ENCODE assay signal across 27 mouse cellular contexts in the genomic region with DNA sequence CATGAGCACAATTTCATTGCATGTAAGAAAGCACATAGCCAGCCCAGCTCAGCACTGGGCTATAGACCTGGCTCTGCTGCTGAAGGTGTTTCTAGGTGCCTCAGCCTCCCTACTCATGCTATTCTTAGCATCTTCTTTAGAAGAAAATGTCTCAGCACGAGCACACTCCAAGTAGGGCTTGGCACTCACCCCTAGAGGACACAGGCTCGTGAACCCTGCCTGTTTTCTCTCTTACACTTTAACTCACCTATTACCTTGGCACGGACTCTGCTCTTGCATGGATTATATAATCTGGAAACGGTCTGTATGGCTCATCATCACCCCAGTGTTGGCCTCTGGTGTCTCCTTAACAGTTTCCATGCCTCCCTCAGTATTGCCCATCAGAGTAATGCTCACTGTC. TPM values are rescaled to one million over a fixed set of nuclear protein-coding genes. Genes with fewer than 3 reads are reported as not detected.
DNase-seq lines count a peak whose midpoint lies in the region; ATAC-seq lines count a peak whose summit lies in the region.
"Had no signal": no experiment of that assay in that cellular context is flagged by ENCODE, and none has a peak within 500 bp of the region (broad histone marks: within the 10 kb centered on the region; RNA-seq: fewer than 3 reads in every experiment).

No protein-coding gene starts in this region.

- no peaks in the 10 kb centered on the region for H3K36me3 ChIP-seq in kidney, embryonic 14.5 days (ENCODE audit: control insufficient read depth, insufficient read depth, low read length)
- H3K36me3 ChIP-seq in midbrain, embryonic 11.5 days (ENCODE audit: control insufficient read depth, insufficient read depth, low read length) = no peaks in the 10 kb centered on the region
- H3K36me3 ChIP-seq in midbrain, embryonic 10.5 days = no peaks in the 10 kb centered on the region
- H3K36me3 ChIP-seq: embryonic facial prominence, embryonic 10.5 days; embryonic facial prominence, embryonic 13.5 days; forebrain, embryonic 12.5 days; forebrain, embryonic 15.5 days; heart, embryonic 12.5 days; heart, embryonic 15.5 days; hindbrain, embryonic 10.5 days; hindbrain, embryonic 13.5 days had no signal

- peaks cover 12% of the 10 kb centered on the region; the same call in 1 of the 2 replicates for H3K4me1 ChIP-seq in kidney, embryonic 14.5 days (ENCODE audit: control insufficient read depth, insufficient read depth, low read length)
- H3K4me1 ChIP-seq in midbrain, embryonic 11.5 days (ENCODE audit: control insufficient read depth, insufficient read depth, low read length) = peaks cover 14% of the 10 kb centered on the region
- peaks cover 27% of the 10 kb centered on the region for H3K4me1 ChIP-seq in midbrain, embryonic 10.5 days

- no peaks in the 10 kb centered on the region for H3K27me3 ChIP-seq in kidney, embryonic 14.5 days (ENCODE audit: control insufficient read depth, insufficient read depth, low read length)
- no peaks in the 10 kb centered on the region for H3K27me3 ChIP-seq in midbrain, embryonic 11.5 days (ENCODE audit: control insufficient read depth, insufficient read depth, low read length)
- no peaks in the 10 kb centered on the region for H3K27me3 ChIP-seq in midbrain, embryonic 10.5 days (ENCODE audit: low read depth, poor library complexity, severe bottlenecking)
- H3K27me3 ChIP-seq: embryonic facial prominence, embryonic 13.5 days; forebrain, embryonic 12.5 days; forebrain, embryonic 15.5 days; heart, embryonic 12.5 days; heart, embryonic 15.5 days; hindbrain, embryonic 13.5 days had no signal

- no peak overlapping the region for H3K27ac ChIP-seq in kidney, embryonic 14.5 days (ENCODE audit: low read depth, low read length)
- H3K27ac ChIP-seq in midbrain, embryonic 11.5 days (ENCODE audit: low read depth, low read length) = no peak overlapping the region
- no peak overlapping the region for H3K27ac ChIP-seq in midbrain, embryonic 10.5 days (replicated peaks)
- H3K27ac ChIP-seq: embryonic facial prominence, embryonic 10.5 days; embryonic facial prominence, embryonic 13.5 days; forebrain, embryonic 12.5 days; forebrain, embryonic 15.5 days; heart, embryonic 15.5 days; hindbrain, embryonic 10.5 days; hindbrain, embryonic 13.5 days had no signal

- no peak overlapping the region for H3K9ac ChIP-seq in kidney, embryonic 14.5 days (ENCODE audit: low read depth, low read length)
- no peak overlapping the region for H3K9ac ChIP-seq in midbrain, embryonic 11.5 days (ENCODE audit: low read length)
- H3K9ac ChIP-seq: embryonic facial prominence, embryonic 13.5 days; forebrain, embryonic 12.5 days; forebrain, embryonic 15.5 days; heart, embryonic 12.5 days; heart, embryonic 15.5 days; hindbrain, embryonic 13.5 days had no signal

- no peak overlapping the region for H3K4me3 ChIP-seq in kidney, embryonic 14.5 days (ENCODE audit: low read length)
- H3K4me3 ChIP-seq in midbrain, embryonic 11.5 days (ENCODE audit: low read depth, low read length) = no peak overlapping the region
- H3K4me3 ChIP-seq in midbrain, embryonic 10.5 days = no peak overlapping the region
- H3K4me3 ChIP-seq: embryonic facial prominence, embryonic 10.5 days; embryonic facial prominence, embryonic 13.5 days; erythroblast, embryonic 14.5 days; forebrain, embryonic 12.5 days; forebrain, embryonic 15.5 days; heart, embryonic 12.5 days; heart, embryonic 15.5 days; hindbrain, embryonic 10.5 days; hindbrain, embryonic 13.5 days had no signal

- WGBS in kidney, embryonic 14.5 days = 80% methylated on average over 4 of the region's 4 CpGs
- 82% methylated on average over 4 of the region's 4 CpGs for WGBS in midbrain, embryonic 11.5 days
- 88% methylated on average over 4 of the region's 4 CpGs for WGBS in midbrain, embryonic 10.5 days

- ATAC-seq in kidney, embryonic 14.5 days (ENCODE audit: low FRiP score, low TSS enrichment) = no peak
- no peak for ATAC-seq in midbrain, embryonic 11.5 days (ENCODE audit: low FRiP score)
- ATAC-seq: forebrain, embryonic 15.5 days had no signal

- no peak overlapping the region for H3K4me2 ChIP-seq in kidney, embryonic 14.5 days (replicated peaks; ENCODE audit: low read depth, low read length)
- no peak overlapping the region for H3K4me2 ChIP-seq in midbrain, embryonic 11.5 days
- H3K4me2 ChIP-seq: embryonic facial prominence, embryonic 13.5 days; forebrain, embryonic 12.5 days; forebrain, embryonic 15.5 days; heart, embryonic 12.5 days; heart, embryonic 15.5 days; hindbrain, embryonic 13.5 days had no signal

- peak; percentile 85 for DNase-seq in kidney, adult 11 months
- DNase-seq in kidney, postnatal 10 days = no peak
- peak; percentile 74 to 89 for DNase-seq in kidney, adult 8-10 months
- peak; percentile 68 for DNase-seq in midbrain, embryonic 11.5 days (ENCODE audit: low spot score, missing footprints)
- no peak for DNase-seq in midbrain, embryonic 10.5 days (ENCODE audit: low spot score)
- no peak for DNase-seq in cerebellum, adult 11-12 months
- no peak for DNase-seq in embryo, embryonic 10.5 days (ENCODE audit: low spot score)
- DNase-seq: adrenal gland, postnatal 10 days; adrenal gland, postnatal 36 days; cerebellum, adult 2 months; cerebellum, adult 9-11 months; cerebellum, postnatal 25 days; embryo, embryonic 11 days; gastrocnemius, postnatal 25 days; heart, adult 18-20 months; heart, postnatal 10 days; heart, postnatal 36 days had no signal

- H3K9me3 ChIP-seq in kidney, embryonic 14.5 days (ENCODE audit: control insufficient read depth, low read length) = no peaks in the 10 kb centered on the region
- H3K9me3 ChIP-seq in midbrain, embryonic 11.5 days (ENCODE audit: control insufficient read depth, low read length) = no peaks in the 10 kb centered on the region
- no peaks in the 10 kb centered on the region for H3K9me3 ChIP-seq in midbrain, embryonic 10.5 days (replicated peaks)
- H3K9me3 ChIP-seq: embryonic facial prominence, embryonic 10.5 days; embryonic facial prominence, embryonic 13.5 days; forebrain, embryonic 12.5 days; forebrain, embryonic 15.5 days; heart, embryonic 12.5 days; heart, embryonic 15.5 days; hindbrain, embryonic 10.5 days; hindbrain, embryonic 13.5 days had no signal

RNA-seq across cellular contexts. Expression of gene Slc19a1, which starts 20.4 kb away (rescaled TPM):
- polyA plus RNA-seq in kidney, embryonic 14.5 days (2014; fragmentation: Nextera tagmentation; extraction: Ambion mirVana) = 34.1 and 40.9 TPM in 2 replicates
- 27.5 and 29.5 TPM in 2 replicates for polyA plus RNA-seq in midbrain, embryonic 11.5 days (2014; fragmentation: Nextera tagmentation; extraction: Ambion mirVana)
- 37.2 and 37.9 TPM in 2 replicates for polyA plus RNA-seq in midbrain, embryonic 10.5 days (2016; fragmentation: Nextera tagmentation; extraction: Ambion mirVana)

RNA-seq across cellular contexts. Expression of gene Pcbp3, which starts 50.0 kb away (rescaled TPM):
- polyA plus RNA-seq in kidney, embryonic 14.5 days (2014; fragmentation: Nextera tagmentation; extraction: Ambion mirVana) = 19.7 and 28.4 TPM in 2 replicates
- 34.4 and 41.5 TPM in 2 replicates for polyA plus RNA-seq in midbrain, embryonic 11.5 days (2014; fragmentation: Nextera tagmentation; extraction: Ambion mirVana)
- polyA plus RNA-seq in midbrain, embryonic 10.5 days (2016; fragmentation: Nextera tagmentation; extraction: Ambion mirVana) = 83.1 and 85.4 TPM in 2 replicates

Comparison
In these comparisons a context has a peak if more than half of its experiments do, and no peak if none do; other contexts are left out.
1. DNase-seq: peak in kidney, adult 11 months (single experiment), kidney, adult 8-10 months (2 of 2) and midbrain, embryonic 11.5 days (single experiment); none in kidney, postnatal 10 days (single experiment), midbrain, embryonic 10.5 days (single experiment), cerebellum, adult 11-12 months (single experiment) and embryo, embryonic 10.5 days (single experiment).